Mouse (Mus musculus): ENCODE measurements around the gene Tac2. TPM values are rescaled to one million over a fixed set of nuclear protein-coding genes. Genes with fewer than 3 reads are reported as not detected.

Tac2 gene
- polyA plus RNA-seq, 1 experiment, result 1.1 TPM

DNA sequence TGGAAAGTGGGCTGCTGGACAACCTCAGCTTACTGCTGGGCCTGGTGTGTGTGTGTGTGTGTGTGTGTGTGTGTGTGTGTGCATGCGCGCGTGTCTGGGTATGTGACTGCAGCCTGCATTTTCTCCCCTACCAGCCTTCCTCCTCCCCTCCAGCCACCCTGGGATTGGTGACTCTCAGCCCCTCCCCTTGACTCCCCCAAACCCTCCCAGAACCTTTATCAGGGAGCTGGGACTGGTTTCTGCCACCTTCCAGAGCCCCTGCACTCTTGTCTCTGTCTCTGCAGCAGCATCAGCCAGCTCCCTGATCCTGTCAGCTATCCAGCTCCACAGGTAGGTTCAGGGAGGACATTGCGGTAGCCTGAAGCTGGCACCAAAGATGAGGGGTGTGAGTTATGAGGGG lies 858 bp downstream of the Tac2 start:
- no peak for DNase-seq (ENCODE audit: low read depth)

GRCm38 (mm10) chr10:127728437-127728836 lies 4.2 kb downstream of the Tac2 start:
- no peak for DNase-seq (ENCODE audit: low read depth)

GRCm38 (mm10) chr10:127730285-127730932 lies 6.1 kb downstream of the Tac2 start:
- no peak for DNase-seq (ENCODE audit: low read depth)

DNA sequence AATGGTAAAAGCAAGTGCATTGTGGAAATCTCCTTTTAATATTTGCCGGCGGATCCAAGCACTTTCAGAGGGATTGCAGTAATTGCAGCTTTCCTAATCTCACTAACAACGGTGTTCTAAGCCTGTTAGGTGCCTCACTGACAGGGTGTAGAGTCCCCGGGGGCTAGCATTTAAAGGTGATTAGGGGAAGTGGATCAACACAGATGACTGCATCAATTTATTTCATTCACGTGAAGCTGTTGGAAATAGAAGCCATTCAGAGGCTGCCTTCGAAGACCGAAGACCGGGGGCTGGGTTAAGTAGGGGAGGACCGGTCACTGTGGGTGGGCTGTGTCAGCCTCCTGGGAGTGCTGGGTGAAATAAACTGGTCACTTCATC lies 6.6 kb downstream of the Tac2 start:
- DNase-seq (ENCODE audit: low read depth), result no peak

DNA sequence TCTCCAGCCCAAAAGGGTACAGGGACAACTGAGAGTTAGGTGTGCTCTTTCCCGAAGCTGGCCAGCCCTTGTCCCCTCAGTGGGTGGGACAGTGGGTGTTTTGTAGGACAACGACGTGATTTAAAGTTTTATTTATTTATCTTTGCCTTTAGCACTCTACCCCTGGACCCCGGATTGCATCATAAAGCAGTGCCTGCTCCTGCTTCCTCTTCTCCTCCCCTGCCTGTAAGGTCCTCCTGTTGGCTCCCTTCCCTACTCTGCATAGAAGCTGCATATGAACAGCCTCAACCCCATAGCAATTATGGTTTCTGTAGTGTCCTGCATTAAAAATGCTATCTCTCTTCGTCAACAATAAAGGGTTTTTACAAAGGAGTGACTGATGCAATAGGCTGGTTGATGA lies 7.1 kb downstream of the Tac2 start:
- no peak for DNase-seq (ENCODE audit: low read depth)

DNA sequence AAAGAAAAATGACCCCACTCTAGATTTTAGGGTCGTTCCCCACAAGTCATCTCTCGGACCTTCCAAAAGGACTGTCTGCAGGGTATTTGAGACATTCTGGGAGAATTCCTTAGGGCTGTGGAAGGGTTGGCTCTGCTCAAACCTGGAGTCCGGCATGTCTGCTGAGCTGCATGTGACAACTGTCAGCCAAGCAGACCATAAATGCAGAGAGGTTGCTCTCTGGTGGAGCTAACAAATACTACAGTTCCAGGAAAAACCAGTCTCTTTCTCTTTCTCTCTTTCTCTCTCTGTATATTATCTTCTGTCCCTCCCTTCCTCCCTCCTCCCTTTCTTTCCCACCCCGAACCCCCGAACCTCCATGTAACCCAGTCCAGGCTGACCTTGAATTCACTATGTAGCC lies 10.2 kb downstream of the Tac2 start:
- no peak for DNase-seq (ENCODE audit: low read depth)

GRCm38 (mm10) chr10:127736266-127736665 lies 12.0 kb downstream of the Tac2 start:
- no peak for DNase-seq (ENCODE audit: low read depth)

- DNase-seq (ENCODE audit: low read depth), result no peak
Measured at GRCm38 (mm10) chr10:127736916-127737315, 12.6 kb downstream of the Tac2 start.

DNA sequence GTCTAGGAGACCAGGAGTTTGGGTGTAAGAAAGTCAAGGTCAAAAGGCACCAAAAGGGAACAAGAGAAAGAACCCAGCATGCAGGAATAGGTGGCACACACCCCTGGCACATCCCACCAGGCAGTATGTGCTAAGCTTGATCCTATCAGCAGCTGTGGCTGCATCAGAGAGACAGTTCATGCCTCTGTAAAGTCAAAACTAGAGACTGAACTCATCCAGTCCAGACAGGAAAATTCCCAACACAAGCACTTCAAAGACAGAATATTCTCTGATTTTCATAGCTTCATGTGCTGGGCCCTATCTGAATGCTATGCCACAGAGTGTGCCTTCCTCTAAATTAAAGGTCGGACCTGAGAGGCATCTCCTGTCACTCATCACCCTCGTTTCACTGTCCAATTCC lies 13.3 kb downstream of the Tac2 start:
- DNase-seq (ENCODE audit: low read depth), result no peak

DNA sequence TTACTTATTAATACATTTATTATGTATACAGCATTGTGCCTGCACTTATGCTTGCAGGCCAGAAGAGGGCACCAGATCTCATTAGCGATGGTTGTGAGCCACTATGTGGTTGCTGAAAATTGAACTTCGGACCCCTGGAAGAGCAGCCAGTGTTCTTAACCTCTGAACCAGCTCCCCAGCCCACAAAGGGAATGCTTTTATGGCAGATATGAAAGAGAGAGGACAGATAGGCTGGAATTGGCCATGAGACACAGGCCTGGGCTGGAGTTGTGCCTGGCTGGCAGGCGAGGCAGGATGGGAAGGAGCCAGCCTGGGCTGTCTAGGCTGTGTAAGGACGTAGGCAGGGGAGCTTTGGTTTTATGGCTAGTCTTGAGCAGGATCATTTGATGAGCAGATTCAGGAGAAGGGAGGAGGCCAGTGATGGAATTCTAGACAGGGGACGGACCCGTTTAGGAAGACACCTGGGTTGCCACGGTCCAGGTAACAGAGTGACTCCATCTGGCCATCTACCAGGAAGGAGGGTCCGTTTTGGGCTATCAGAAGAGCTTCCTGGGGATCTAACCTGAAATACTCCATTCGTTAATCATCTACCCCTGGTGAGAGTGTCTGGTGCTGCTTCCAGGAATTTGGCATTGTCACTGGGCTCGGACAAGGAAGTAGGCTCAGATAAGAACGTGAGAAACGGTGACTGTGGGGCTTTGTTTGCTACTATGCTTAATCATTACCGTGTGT lies 14.0 kb downstream of the Tac2 start:
- no peak for DNase-seq (ENCODE audit: low read depth)

GRCm38 (mm10) chr10:127739083-127739660 lies 14.9 kb downstream of the Tac2 start, which contains the start of gene Zbtb39:
Zbtb39 (plus strand) TSS chr10:127739538.
- DNase-seq (ENCODE audit: low read depth), result no peak

- DNase-seq (ENCODE audit: low read depth), result no peak
Measured at GRCm38 (mm10) chr10:127739661-127740161, 15.4 kb downstream of the Tac2 start.

GRCm38 (mm10) chr10:127744661-127745060 lies 20.4 kb downstream of the Tac2 start:
- DNase-seq (ENCODE audit: low read depth), result no peak

- DNase-seq (ENCODE audit: low read depth), result no peak
Measured at GRCm38 (mm10) chr10:127745886-127746285, 21.6 kb downstream of the Tac2 start.

DNA sequence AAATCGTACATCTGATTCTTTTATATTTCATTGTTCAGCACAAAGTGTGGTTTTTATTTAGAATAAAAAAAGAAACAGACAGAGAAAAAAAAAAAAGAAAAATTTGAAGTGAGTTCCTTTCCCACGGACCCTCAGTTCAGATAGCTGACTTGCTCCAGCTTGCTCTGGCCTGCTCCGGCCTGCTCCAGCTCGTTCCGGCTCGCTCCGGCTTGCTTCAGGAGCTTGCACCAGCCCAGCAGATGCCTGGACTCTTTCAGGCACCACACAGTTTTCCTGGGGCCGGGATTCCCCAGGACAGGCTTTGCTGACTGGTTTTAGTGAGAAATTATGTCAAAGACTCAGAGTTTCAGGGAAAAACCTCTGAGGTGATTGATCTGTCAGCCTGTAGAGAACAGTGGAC lies 23.0 kb downstream of the Tac2 start:
- no peak for DNase-seq (ENCODE audit: low read depth)

GRCm38 (mm10) chr10:127748847-127749612 lies 24.8 kb downstream of the Tac2 start:
- DNase-seq (ENCODE audit: low read depth), result no peak

- no peak for DNase-seq (ENCODE audit: low read depth)
Measured at GRCm38 (mm10) chr10:127750136-127750777, 26.0 kb downstream of the Tac2 start.

- no peak for DNase-seq (ENCODE audit: low read depth)
Measured at GRCm38 (mm10) chr10:127751548-127751947, 27.3 kb downstream of the Tac2 start, which contains the start of gene Gpr182. Gpr182 (minus strand) TSS chr10:127751732.

DNA sequence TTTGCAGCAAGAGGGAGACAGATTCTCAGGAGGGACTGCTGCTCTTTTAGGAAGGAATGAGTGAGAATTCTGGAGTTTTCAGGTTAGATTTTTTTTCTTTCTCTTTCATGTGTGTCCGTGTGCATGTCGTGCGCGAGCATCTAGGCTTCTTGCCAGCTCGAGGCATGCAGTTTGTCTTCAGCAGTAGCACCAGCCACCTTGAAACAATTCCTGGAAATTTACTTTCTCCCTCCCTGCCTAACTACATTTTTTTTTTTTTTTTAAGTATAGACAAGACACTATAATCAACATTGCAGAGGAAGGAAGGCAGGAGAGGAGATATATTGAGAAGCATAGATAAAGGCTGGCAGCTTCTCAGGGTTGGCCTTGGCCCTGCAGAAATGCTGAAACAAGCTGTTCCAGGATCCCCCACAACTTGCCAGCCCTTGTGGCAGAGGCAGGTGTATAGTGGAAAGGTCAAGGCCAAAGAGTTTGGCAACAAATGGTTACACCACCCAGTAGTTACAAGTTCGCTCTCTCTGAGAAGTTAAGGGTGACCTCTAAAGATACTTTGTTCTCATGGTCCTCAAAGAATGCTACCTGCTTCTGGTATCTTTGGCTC lies 30.4 kb downstream of the Tac2 start:
- no peak for DNase-seq (ENCODE audit: low read depth)

- DNase-seq (ENCODE audit: low read depth), result no peak
Measured at GRCm38 (mm10) chr10:127755246-127755645, 31.0 kb downstream of the Tac2 start.

All from gonadal fat pad, adult 2 months (tissue).